Mouse (Mus musculus) kidney, embryonic 16.5 days (tissue): ENCODE results near the gene Gm3336. TPM values are rescaled to one million over a fixed set of nuclear protein-coding genes. Genes with fewer than 3 reads are reported as not detected.
A peak's percentile ranks its signal among the peaks of the same experiment; 100 is the strongest.

Experiments used
- ATAC-seq: fragments of 200-750 bp; cut with Nextera tagmentation; 2 replicates; pipeline ENCODE4 v1.8.0; 2017; ENCODE audit warnings: moderate TSS enrichment; ENCODE audit not compliant: low FRiP score, low TSS enrichment
- H3K27ac ChIP-seq: fragments of 300-500 bp; sonication (generic); 2 replicates; pipeline ENCODE4 v1.5.1; 2014; ENCODE audit warnings: low read length
- H3K27me3 ChIP-seq: fragments of 300-500 bp; sonication (generic); 2 replicates; pipeline ENCODE4 v1.6.1; 2014; ENCODE audit warnings: low read length, control low read depth, mixed read lengths; ENCODE audit not compliant: insufficient read depth
- H3K36me3 ChIP-seq: fragments of 300-500 bp; sonication (generic); 2 replicates; pipeline ENCODE4 v1.6.1; 2014; ENCODE audit warnings: low read length, control low read depth, mixed read lengths; ENCODE audit not compliant: insufficient read depth
- H3K4me1 ChIP-seq: fragments of 300-500 bp; sonication (generic); 2 replicates; pipeline ENCODE4 v1.6.1; 2014; ENCODE audit warnings: low read length, control low read depth, mixed read lengths; ENCODE audit not compliant: insufficient read depth
- H3K4me2 ChIP-seq: fragments of 300-500 bp; sonication (generic); replicated peaks from 2 replicates; pipeline ENCODE4 v1.6.1; 2014; ENCODE audit warnings: low read depth, low read length
- H3K4me3 ChIP-seq: fragments of 300-500 bp; sonication (generic); 2 replicates; pipeline ENCODE4 v1.5.1; 2014; ENCODE audit warnings: mild to moderate bottlenecking, low read length
- H3K9ac ChIP-seq: fragments of 300-500 bp; sonication (generic); replicated peaks from 2 replicates; pipeline ENCODE4 v1.6.1; 2014; ENCODE audit warnings: low read length
- H3K9me3 ChIP-seq: fragments of 300-500 bp; sonication (generic); 2 replicates; pipeline ENCODE4 v1.6.1; 2016; ENCODE audit warnings: low read length, control low read depth
- WGBS: fragments of 180-500 bp; shearing (Covaris S2); extraction: QIAGEN DNeasy Blood & Tissue Kit; methylation state at CpG from one replicate; pipeline ENCODE4 v1.1.7; 2014; 5-methylcytosine and 5-hydroxymethylcytosine counted together
- polyA plus RNA-seq: library from polyadenylated mRNA; unstranded; fragments of >200 nt; fragmentation: Nextera tagmentation; extraction: Ambion mirVana; gene quantifications from 2 replicates; pipeline ENCODE4 v1.2.1, GENCODE M21; 2015

The Gm3336 gene
- polyA plus RNA-seq, 1 experiment from 2014 or later = 0.52 TPM

DNA sequence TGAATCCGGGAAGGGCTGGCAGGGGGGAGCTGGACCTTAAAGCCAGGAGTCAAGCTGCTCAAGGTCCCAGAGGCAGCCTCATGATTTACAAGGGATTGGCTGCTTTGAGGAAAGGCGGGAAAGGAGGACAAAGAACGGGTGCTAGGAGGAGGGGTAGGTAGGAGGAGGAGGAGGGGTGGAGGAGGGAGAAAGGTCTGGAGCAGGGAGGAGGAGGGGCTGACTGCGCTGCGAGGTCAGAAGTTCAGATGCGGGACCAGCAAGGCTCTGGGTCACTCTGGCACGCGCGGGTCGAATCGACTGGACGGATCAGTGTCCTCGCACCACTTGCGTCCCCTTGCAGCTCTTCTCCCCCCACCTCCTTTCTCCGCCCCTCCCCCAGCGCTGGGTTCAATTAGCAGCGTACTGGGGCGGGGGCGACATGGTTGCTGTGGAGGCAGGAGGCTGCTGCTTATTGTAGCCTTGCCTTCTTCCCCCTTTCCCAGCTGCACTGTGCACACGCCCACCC, 26.6 kb upstream of the Gm3336 start:
- 2% methylated on average over 19 of the region's 20 CpGs for WGBS
- Histone ChIP-seq H3K4me2 (peak overlapping the region; percentile 59), H3K27me3 (no peaks in the 10 kb centered on the region), H3K4me1 (peaks cover 43% of the 10 kb centered on the region), H3K4me3 (peak overlapping the region; percentile 33), H3K36me3 (no peaks in the 10 kb centered on the region), H3K27ac (peak overlapping the region; percentile 89), H3K9me3 (no peaks in the 10 kb centered on the region), H3K9ac (peak overlapping the region; percentile 75)
- peak; percentile 60 for ATAC-seq

GRCm38 (mm10) chr8:70693636-70694035, 24.7 kb upstream of the Gm3336 start:
- no peak overlapping the region for H3K9ac ChIP-seq

GRCm38 (mm10) chr8:70695318-70696018, 22.9 kb upstream of the Gm3336 start:
- H3K27ac ChIP-seq = peak overlapping the region; percentile 96
- H3K36me3 ChIP-seq = no peaks in the 10 kb centered on the region
- H3K27me3 ChIP-seq = no peaks in the 10 kb centered on the region
- peak overlapping the region; percentile 6; the same call in 1 of the 2 replicates for H3K4me3 ChIP-seq
- H3K4me1 ChIP-seq = peaks cover 57% of the 10 kb centered on the region
- peak overlapping the region; percentile 61 for H3K9ac ChIP-seq
- no peaks in the 10 kb centered on the region for H3K9me3 ChIP-seq
- WGBS = 25% methylated on average over 32 of the region's 32 CpGs
- no peak for ATAC-seq
- peak overlapping the region; percentile 14 for H3K4me2 ChIP-seq

More at GRCm38 (mm10) chr8:70693636-70694035, 24.7 kb upstream of the Gm3336 start:
- Histone ChIP-seq H3K9me3 (no peaks in the 10 kb centered on the region), H3K27ac (0 out of 2 replicates have a peak overlapping the region, but pooled peaks have one; percentile 1), H3K27me3 (no peaks in the 10 kb centered on the region), H3K4me2 (no peak overlapping the region), H3K4me3 (no peak overlapping the region), H3K4me1 (peaks cover 57% of the 10 kb centered on the region), H3K36me3 (no peaks in the 10 kb centered on the region)
- WGBS = 56% methylated on average over 5 of the region's 5 CpGs
- ATAC-seq = no peak

GRCm38 (mm10) chr8:70696019-70696885, 22.1 kb upstream of the Gm3336 start:
- peaks cover 62% of the 10 kb centered on the region for H3K4me1 ChIP-seq
- H3K4me2 ChIP-seq = peak overlapping the region; percentile 48
- H3K9ac ChIP-seq = peak overlapping the region; percentile 61

DNA sequence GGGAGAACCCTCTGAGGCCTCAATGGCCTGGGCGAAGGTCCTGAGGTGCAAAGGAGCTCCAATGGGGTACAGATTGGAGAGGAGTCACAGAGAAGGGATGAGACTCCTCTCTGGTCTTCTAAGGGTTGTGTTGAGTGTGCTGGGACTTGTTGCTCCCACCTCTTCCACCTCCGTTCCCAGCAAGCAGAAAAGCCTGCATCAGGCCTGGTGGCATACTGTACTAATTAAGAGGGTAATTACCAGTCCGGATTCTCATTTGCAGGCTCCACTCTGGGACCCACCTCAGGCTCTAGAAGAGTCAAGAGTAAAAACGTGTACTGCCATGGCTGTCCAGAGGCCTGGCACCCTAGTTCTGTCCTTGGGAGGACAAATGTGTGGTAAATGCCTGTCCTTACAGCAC, 21.4 kb upstream of the Gm3336 start:
- peak overlapping the region; percentile 96 for H3K27ac ChIP-seq
- no peaks in the 10 kb centered on the region for H3K9me3 ChIP-seq
- no peak for ATAC-seq
- H3K4me3 ChIP-seq = peak overlapping the region; percentile 10; the same call in 1 of the 2 replicates
- peak overlapping the region; percentile 48 for H3K4me2 ChIP-seq
- no peaks in the 10 kb centered on the region for H3K27me3 ChIP-seq
- WGBS = 32% methylated on average over 4 of the region's 4 CpGs
- H3K36me3 ChIP-seq = 0 out of 2 replicates have a peak, but pooled peaks cover 7% of the 10 kb centered on the region
- H3K4me1 ChIP-seq = peaks cover 62% of the 10 kb centered on the region
- H3K9ac ChIP-seq = peak overlapping the region; percentile 61

More at GRCm38 (mm10) chr8:70696019-70696885, 22.1 kb upstream of the Gm3336 start:
- H3K36me3 ChIP-seq = 0 out of 2 replicates have a peak, but pooled peaks cover 5% of the 10 kb centered on the region
- peak overlapping the region; percentile 10 for H3K4me3 ChIP-seq
- WGBS = 3% methylated on average over 31 of the region's 31 CpGs
- peak overlapping the region; percentile 96 for H3K27ac ChIP-seq
- H3K9me3 ChIP-seq = no peaks in the 10 kb centered on the region
- ATAC-seq = peak; percentile 5
- H3K27me3 ChIP-seq = no peaks in the 10 kb centered on the region

GRCm38 (mm10) chr8:70697366-70698250, 20.7 kb upstream of the Gm3336 start:
- peaks cover 62% of the 10 kb centered on the region for H3K4me1 ChIP-seq
- no peak for ATAC-seq
- no peaks in the 10 kb centered on the region for H3K9me3 ChIP-seq
- peak overlapping the region; percentile 52 for H3K4me2 ChIP-seq
- H3K4me3 ChIP-seq = peak overlapping the region; percentile 90
- peak overlapping the region; percentile 61 for H3K9ac ChIP-seq
- 0 out of 2 replicates have a peak, but pooled peaks cover 14% of the 10 kb centered on the region for H3K36me3 ChIP-seq
- WGBS = 66% methylated on average over 12 of the region's 12 CpGs
- H3K27ac ChIP-seq = peak overlapping the region; percentile 96
- H3K27me3 ChIP-seq = no peaks in the 10 kb centered on the region

- H3K27ac ChIP-seq = peak within 1 kb of the TSS; percentile 98
- H3K4me2 ChIP-seq = peak within 1 kb of the TSS; percentile 70
- peaks cover 21% of the 10 kb centered on the region; the same call in 1 of the 2 replicates for H3K36me3 ChIP-seq
- peak within 1 kb of the TSS; percentile 90 for H3K4me3 ChIP-seq
- peaks cover 58% of the 10 kb centered on the region for H3K4me1 ChIP-seq
- whole genome bisulfite sequencing = under 1% methylated on average over 68 of the region's 69 CpGs
- H3K9ac ChIP-seq = peak within 1 kb of the TSS; percentile 99
- H3K27me3 ChIP-seq = no peaks in the 10 kb centered on the region
- no peaks in the 10 kb centered on the region for H3K9me3 ChIP-seq
- peak; percentile 90 for ATAC-seq
These were observed 19.8 kb upstream of the Gm3336 start, which contains the start of gene Jund for GRCm38 (mm10) chr8:70698310-70699109. Gene Jund (plus strand): TSS chr8:70698949.

GRCm38 (mm10) chr8:70699116-70699833, 19.1 kb upstream of the Gm3336 start:
- Histone ChIP-seq H3K4me3 (peak overlapping the region; percentile 90), H3K9ac (peak overlapping the region; percentile 99), H3K4me2 (peak overlapping the region; percentile 70), H3K36me3 (peaks cover 23% of the 10 kb centered on the region; the same call in 1 of the 2 replicates), H3K27me3 (no peaks in the 10 kb centered on the region), H3K27ac (peak overlapping the region; percentile 98), H3K9me3 (no peaks in the 10 kb centered on the region), H3K4me1 (peaks cover 57% of the 10 kb centered on the region)
- under 1% methylated on average over 89 of the region's 89 CpGs for WGBS
- ATAC-seq = peak; percentile 0; the same call in 1 of the 2 replicates
